Mouse (Mus musculus) neural tube, embryonic 14.5 days (tissue): ENCODE measurements around the gene Gucy1a1. TPM values are rescaled to one million over a fixed set of nuclear protein-coding genes. Genes with fewer than 3 reads are reported as not detected.

Experiments
- ATAC-seq: fragments of 200-750 bp; cut with Nextera tagmentation; 2 replicates; pipeline ENCODE4 v1.8.0; 2017; ENCODE audit warnings: low read depth, mild to moderate bottlenecking, moderate TSS enrichment, moderate library complexity
- H3K27ac ChIP-seq: fragments of 300-500 bp; sonication (generic); 2 replicates; pipeline ENCODE4 v1.5.1; 2014; ENCODE audit warnings: low read depth, mild to moderate bottlenecking, control low read depth, low read length, moderate library complexity, mixed read lengths
- H3K27me3 ChIP-seq: fragments of 300-500 bp; sonication (generic); 2 replicates; pipeline ENCODE4 v1.6.1; 2014; ENCODE audit warnings: low read length; ENCODE audit not compliant: control insufficient read depth, insufficient read depth
- H3K36me3 ChIP-seq: fragments of 300-500 bp; sonication (generic); 2 replicates; pipeline ENCODE4 v1.6.1; 2014; ENCODE audit warnings: low read length, mixed read lengths; ENCODE audit not compliant: control insufficient read depth, insufficient read depth
- H3K4me1 ChIP-seq: fragments of 300-500 bp; sonication (generic); 2 replicates; pipeline ENCODE4 v1.6.1; 2014; ENCODE audit warnings: low read length; ENCODE audit not compliant: control insufficient read depth, insufficient read depth
- H3K4me2 ChIP-seq: fragments of 300-500 bp; sonication (generic); 2 replicates; pipeline ENCODE4 v1.6.1; 2014; ENCODE audit warnings: mild to moderate bottlenecking, low read depth, low read length, control low read depth
- H3K4me3 ChIP-seq: fragments of 300-500 bp; sonication (generic); 2 replicates; pipeline ENCODE4 v1.5.1; 2014; ENCODE audit warnings: low read depth, low read length, control low read depth, mixed read lengths
- H3K9ac ChIP-seq: fragments of 300-500 bp; sonication (generic); replicated peaks from 2 replicates; pipeline ENCODE4 v1.6.1; 2014; ENCODE audit warnings: low read depth, mild to moderate bottlenecking, control low read depth, low read length, mixed read lengths
- H3K9me3 ChIP-seq: fragments of 300-500 bp; sonication (generic); 2 replicates; pipeline ENCODE4 v1.6.1; 2016; ENCODE audit warnings: low read length; ENCODE audit not compliant: control insufficient read depth
- WGBS: fragments of 180-500 bp; shearing (Covaris S2); extraction: QIAGEN DNeasy Blood & Tissue Kit; methylation state at CpG from one replicate; pipeline ENCODE4 v1.1.7; 2014; 5-methylcytosine and 5-hydroxymethylcytosine counted together
- polyA plus RNA-seq: library from polyadenylated mRNA; unstranded; fragments of >200 nt; fragmentation: Nextera tagmentation; extraction: Ambion mirVana; gene quantifications from 2 replicates; pipeline ENCODE4 v1.2.1, GENCODE M21; 2014

Gene Gucy1a1
- polyA plus RNA-seq, 1 experiment from 2014 or later, result 17.5 TPM

- Histone ChIP-seq H3K4me1 (no peaks in the 10 kb centered on the region), H3K4me3 (no peak overlapping the region), H3K27ac (no peak overlapping the region), H3K9me3 (no peaks in the 10 kb centered on the region), H3K9ac (no peak overlapping the region), H3K4me2 (no peak overlapping the region), H3K36me3 (no peaks in the 10 kb centered on the region), H3K27me3 (no peaks in the 10 kb centered on the region)
- ATAC-seq, result no peak
- WGBS, result 81% methylated on average over 3 of the region's 3 CpGs
Observed at GRCm38 (mm10) chr3:82111986-82112385, 33.6 kb downstream of the Gucy1a1 start.

- no peak for ATAC-seq
- Histone ChIP-seq H3K27ac (no peak overlapping the region), H3K27me3 (no peaks in the 10 kb centered on the region), H3K4me3 (no peak overlapping the region), H3K4me2 (no peak overlapping the region), H3K4me1 (no peaks in the 10 kb centered on the region), H3K9me3 (no peaks in the 10 kb centered on the region), H3K36me3 (no peaks in the 10 kb centered on the region), H3K9ac (no peak overlapping the region)
- 93% methylated on average over 15 of the region's 15 CpGs for WGBS
Observed at GRCm38 (mm10) chr3:82108951-82109350, 36.6 kb downstream of the Gucy1a1 start.

GRCm38 (mm10) chr3:82104229-82104628, 41.4 kb downstream of the Gucy1a1 start:
- no peak for ATAC-seq
- Histone ChIP-seq H3K27ac (no peak overlapping the region), H3K4me3 (no peak overlapping the region), H3K9me3 (no peaks in the 10 kb centered on the region), H3K4me1 (no peaks in the 10 kb centered on the region), H3K4me2 (no peak overlapping the region), H3K27me3 (no peaks in the 10 kb centered on the region), H3K36me3 (no peaks in the 10 kb centered on the region), H3K9ac (no peak overlapping the region)
- WGBS, result 66% methylated on average over 6 of the region's 6 CpGs

GRCm38 (mm10) chr3:82099127-82099526, 46.5 kb downstream of the Gucy1a1 start:
- Histone ChIP-seq H3K36me3 (no peaks in the 10 kb centered on the region), H3K4me1 (no peaks in the 10 kb centered on the region), H3K27me3 (no peaks in the 10 kb centered on the region), H3K9me3 (no peaks in the 10 kb centered on the region), H3K4me2 (no peak overlapping the region), H3K9ac (no peak overlapping the region), H3K27ac (no peak overlapping the region), H3K4me3 (no peak overlapping the region)
- WGBS, result 92% methylated on average over 6 of the region's 6 CpGs
- ATAC-seq, result no peak

- no peaks in the 10 kb centered on the region for H3K9me3 ChIP-seq
- no peaks in the 10 kb centered on the region for H3K4me1 ChIP-seq
- H3K36me3 ChIP-seq, result no peaks in the 10 kb centered on the region
- H3K4me2 ChIP-seq, result no peak overlapping the region
- no peak overlapping the region for H3K9ac ChIP-seq
- no peak for ATAC-seq
- WGBS, result 76% methylated on average over 2 of the region's 2 CpGs
- no peak overlapping the region for H3K4me3 ChIP-seq
- H3K27ac ChIP-seq, result no peak overlapping the region
- no peaks in the 10 kb centered on the region for H3K27me3 ChIP-seq
Observed at GRCm38 (mm10) chr3:82096801-82097200, 48.8 kb downstream of the Gucy1a1 start.

- Histone ChIP-seq H3K4me3 (peak within 1 kb of the TSS; percentile 49), H3K27ac (peak within 1 kb of the TSS; percentile 13), H3K4me2 (peak within 1 kb of the TSS; percentile 87), H3K9me3 (no peaks in the 10 kb centered on the region), H3K36me3 (no peaks in the 10 kb centered on the region), H3K27me3 (no peaks in the 10 kb centered on the region), H3K9ac (peak within 1 kb of the TSS; percentile 52), H3K4me1 (no peaks in the 10 kb centered on the region)
- peak; percentile 99 for ATAC-seq
- WGBS, result 3% methylated on average over 25 of the region's 25 CpGs
Observed at GRCm38 (mm10) chr3:82074201-82074851, 71.3 kb downstream of the Gucy1a1 start, which contains the start of gene Gucy1b1. Gucy1b1 (minus strand) TSS chr3:82074689.

GRCm38 (mm10) chr3:82073741-82074181, 71.8 kb downstream of the Gucy1a1 start:
- Histone ChIP-seq H3K9ac (peak overlapping the region; percentile 52), H3K9me3 (no peaks in the 10 kb centered on the region), H3K27ac (peak overlapping the region; percentile 13), H3K4me1 (no peaks in the 10 kb centered on the region), H3K4me2 (peak overlapping the region; percentile 87), H3K27me3 (no peaks in the 10 kb centered on the region), H3K36me3 (no peaks in the 10 kb centered on the region), H3K4me3 (peak overlapping the region; percentile 49)
- 0% methylated on average over 34 of the region's 34 CpGs for WGBS
- peak; percentile 79 for ATAC-seq

GRCm38 (mm10) chr3:82067830-82068229, 77.8 kb downstream of the Gucy1a1 start:
- Histone ChIP-seq H3K27ac (no peak overlapping the region), H3K4me3 (no peak overlapping the region), H3K36me3 (no peaks in the 10 kb centered on the region), H3K4me1 (no peaks in the 10 kb centered on the region), H3K9me3 (no peaks in the 10 kb centered on the region), H3K27me3 (no peaks in the 10 kb centered on the region), H3K9ac (no peak overlapping the region), H3K4me2 (no peak overlapping the region)
- ATAC-seq, result no peak
- WGBS, result 90% methylated on average over 5 of the region's 5 CpGs

GRCm38 (mm10) chr3:82061402-82062180, 84.0 kb downstream of the Gucy1a1 start:
- Histone ChIP-seq H3K4me2 (no peak overlapping the region), H3K27ac (no peak overlapping the region), H3K27me3 (no peaks in the 10 kb centered on the region), H3K9ac (no peak overlapping the region), H3K4me1 (no peaks in the 10 kb centered on the region), H3K4me3 (no peak overlapping the region), H3K36me3 (no peaks in the 10 kb centered on the region), H3K9me3 (no peaks in the 10 kb centered on the region)
- no peak; the same call in 1 of the 2 replicates for ATAC-seq
- 29% methylated on average over 9 of the region's 9 CpGs for WGBS
